Mouse (Mus musculus) small intestine, adult 2 months (tissue): ENCODE results near the gene Scd1.

Experiments used
- CTCF ChIP-seq: fragments of 200-500 bp; IDR thresholded peaks from 2 replicates; pipeline ENCODE4 v1.5.1; 2012; ENCODE audit warnings: low read depth, mild to moderate bottlenecking, control low read depth, inconsistent platforms, low read length, moderate library complexity, mixed read lengths; ENCODE audit not compliant: insufficient replicate concordance, insufficient read length; ENCODE audit errors: extremely low read depth
- POLR2A ChIP-seq: fragments of 200-500 bp; IDR thresholded peaks from 2 replicates; pipeline ENCODE4 v1.6.1; 2012; ENCODE audit warnings: low read depth, mild to moderate bottlenecking, control low read depth, inconsistent platforms, low read length, moderate library complexity

DNA sequence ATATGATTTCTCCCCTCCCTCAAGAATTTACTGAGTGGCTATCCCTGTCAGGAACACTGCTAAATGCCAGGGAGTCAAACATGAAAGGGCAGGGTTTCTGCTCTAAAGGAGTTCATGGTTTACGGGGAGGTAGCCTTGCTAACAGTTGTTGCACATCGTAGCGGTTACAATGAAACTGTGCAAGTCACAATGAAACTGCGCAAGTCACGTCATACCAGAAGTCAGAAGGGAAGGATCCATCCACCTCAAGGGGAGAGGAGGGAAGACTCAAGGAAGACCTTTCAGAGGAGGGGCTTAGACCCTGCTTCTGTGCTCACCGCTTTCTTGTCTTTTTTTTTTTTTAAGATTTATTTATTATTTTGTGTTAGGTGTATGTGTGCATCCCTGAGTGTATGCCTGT, 47.2 kb upstream of the Scd1 start:
- TF ChIP-seq CTCF: no peak
- TF ChIP-seq POLR2A: no peak
